Mouse (Mus musculus) heart, embryonic 14.5 days (tissue): Measurements from ENCODE around the gene Ceacam20. TPM values are rescaled to one million over a fixed set of nuclear protein-coding genes. Genes with fewer than 3 reads are reported as not detected.
"Not testable (repeated sequence)": the region's sequence is repeated elsewhere in the genome, so short reads cannot be mapped to it uniquely, and the experiment has no call there.

ENCODE experiments used
- ATAC-seq: fragments of 200-750 bp; cut with Nextera tagmentation; 2 replicates; pipeline ENCODE4 v1.8.0; 2017; ENCODE audit warnings: low read depth, moderate TSS enrichment; ENCODE audit not compliant: insufficient number of reproducible peaks, insufficient read depth, low FRiP score
- H3K27ac ChIP-seq, 2 experiments: fragments of 200-500 bp in 1 of 2; fragments of 300-500 bp in 1 of 2; sonication (generic) in 1 of 2; replicated peaks in 1 of 2; 2 replicates each; pipeline ENCODE4 v1.5.1; 2012 to 2014; ENCODE audit warnings: low read depth in 2 of 2, low read length in 2 of 2, control low read depth in 1 of 2, mild to moderate bottlenecking in 1 of 2, mixed read lengths in 1 of 2; ENCODE audit not compliant: control insufficient read depth in 1 of 2, insufficient read depth in 1 of 2
- H3K27me3 ChIP-seq: fragments of 300-500 bp; sonication (generic); 2 replicates; pipeline ENCODE4 v1.6.1; 2014; ENCODE audit warnings: mild to moderate bottlenecking, low read length, control low read depth; ENCODE audit not compliant: control insufficient read depth, insufficient read depth
- H3K36me3 ChIP-seq: fragments of 300-500 bp; sonication (generic); 2 replicates; pipeline ENCODE4 v1.6.1; 2014; ENCODE audit warnings: mild to moderate bottlenecking, control low read depth, low read length, mixed read lengths; ENCODE audit not compliant: control insufficient read depth, insufficient read depth
- H3K4me1 ChIP-seq, 2 experiments: fragments of 200-500 bp in 1 of 2; fragments of 300-500 bp in 1 of 2; sonication (generic) in 1 of 2; 2 replicates each; pipeline ENCODE4 v1.6.1; 2012 to 2014; ENCODE audit warnings: low read length in 2 of 2, control low read depth in 1 of 2, mixed read lengths in 1 of 2; ENCODE audit not compliant: control insufficient read depth in 2 of 2, insufficient read depth in 2 of 2
- H3K4me2 ChIP-seq: fragments of 300-500 bp; sonication (generic); 2 replicates; pipeline ENCODE4 v1.6.1; 2014; ENCODE audit warnings: mild to moderate bottlenecking, low read length
- H3K4me3 ChIP-seq, 2 experiments: fragments of 200-500 bp in 1 of 2; fragments of 300-500 bp in 1 of 2; sonication (generic) in 1 of 2; 2 replicates each; pipeline ENCODE4 v1.5.1; 2012 to 2014; ENCODE audit warnings: low read length in 2 of 2, mild to moderate bottlenecking in 2 of 2, control low read depth in 1 of 2, low read depth in 1 of 2, moderate library complexity in 1 of 2; ENCODE audit not compliant: control insufficient read depth in 1 of 2, insufficient read depth in 1 of 2
- H3K9ac ChIP-seq: fragments of 300-500 bp; sonication (generic); 2 replicates; pipeline ENCODE4 v1.6.1; 2014; ENCODE audit warnings: mild to moderate bottlenecking, low read length
- H3K9me3 ChIP-seq: fragments of 300-500 bp; sonication (generic); 2 replicates; pipeline ENCODE4 v1.6.1; 2016; ENCODE audit warnings: low read length, control low read depth; ENCODE audit not compliant: control insufficient read depth
- WGBS: fragments of 180-500 bp; shearing (Covaris S2); extraction: QIAGEN DNeasy Blood & Tissue Kit; methylation state at CpG from one replicate; pipeline ENCODE4 v1.1.7; 2014; 5-methylcytosine and 5-hydroxymethylcytosine counted together
- polyA plus RNA-seq: library from polyadenylated mRNA; unstranded; fragments of >200 nt; fragmentation: Nextera tagmentation; extraction: Ambion mirVana; gene quantifications from 2 replicates; pipeline ENCODE4 v1.2.1, GENCODE M21; 2014

Gene Ceacam20
- polyA plus RNA-seq, 1 experiment from 2014 or later, result not detected

DNA sequence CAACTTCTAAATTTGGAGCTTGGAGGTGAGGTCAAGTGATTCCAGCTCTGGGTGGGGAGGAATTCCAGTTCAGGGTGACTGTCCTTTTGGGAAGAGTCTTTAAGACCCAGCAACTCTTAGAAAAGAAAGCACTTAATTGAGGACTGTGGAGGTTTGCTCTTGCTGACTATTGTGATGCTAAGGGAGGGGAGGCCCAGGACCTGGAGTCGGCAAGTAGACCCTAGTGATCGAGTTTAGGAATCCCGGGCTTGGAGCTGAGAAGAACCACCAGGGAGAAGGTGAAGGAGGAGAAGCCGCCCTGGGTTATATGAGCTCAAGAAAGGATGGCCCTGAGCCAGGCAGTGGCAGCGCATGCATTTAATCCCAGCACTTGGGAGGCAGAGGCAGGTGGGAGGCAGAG is 36.7 kb upstream of the Ceacam20 start:
- H3K9ac ChIP-seq, result no peak overlapping the region
- no peaks in the 10 kb centered on the region; the same call in 1 of the 2 replicates for H3K27me3 ChIP-seq
- H3K4me3 ChIP-seq, result no peak overlapping the region
- WGBS, result 71% methylated on average over 5 of the region's 5 CpGs
- no peak overlapping the region for H3K27ac ChIP-seq
- H3K4me1 ChIP-seq, result peaks cover 17 to 18% of the 10 kb centered on the region in 2 experiments
- H3K36me3 ChIP-seq, result no peaks in the 10 kb centered on the region
- ATAC-seq, result no peak
- H3K4me2 ChIP-seq, result no peak overlapping the region
- no peaks in the 10 kb centered on the region for H3K9me3 ChIP-seq

DNA sequence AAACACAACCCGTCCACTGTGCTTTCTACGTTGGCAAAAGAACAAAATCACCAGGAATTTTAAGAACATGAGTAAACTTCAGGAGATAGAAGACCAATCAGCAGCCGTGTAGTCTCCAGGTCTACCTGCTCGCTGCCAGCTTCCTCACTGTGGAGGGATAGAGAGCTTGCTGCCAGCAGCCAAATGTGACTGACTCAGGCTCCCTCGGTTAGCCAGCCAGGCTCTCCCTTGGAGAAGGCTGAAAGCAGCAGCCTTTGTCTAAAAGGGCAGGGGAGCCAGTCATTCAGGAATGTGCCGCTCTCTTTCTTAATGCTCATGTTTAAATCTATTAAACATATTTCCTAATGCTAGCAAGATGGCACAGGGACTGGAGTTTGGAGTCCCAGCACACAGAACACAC is 34.7 kb upstream of the Ceacam20 start:
- H3K27ac ChIP-seq, H3K4me2 ChIP-seq, ATAC-seq, H3K27me3 ChIP-seq, H3K9ac ChIP-seq, H3K9me3 ChIP-seq, H3K4me3 ChIP-seq, H3K36me3 ChIP-seq: not testable (repeated sequence)
- WGBS, result 69% methylated on average over 6 of the region's 6 CpGs
- peaks cover 22 to 23% of the 10 kb centered on the region in 2 experiments for H3K4me1 ChIP-seq

GRCm38 (mm10) chr7:19932133-19932876 is 32.9 kb upstream of the Ceacam20 start:
- Histone ChIP-seq H3K4me2 (no peak overlapping the region), H3K9me3 (no peaks in the 10 kb centered on the region), H3K36me3 (no peaks in the 10 kb centered on the region), H3K9ac (no peak overlapping the region), H3K27ac (no peak overlapping the region), H3K4me1 (peaks cover 29 to 30% of the 10 kb centered on the region in 2 experiments), H3K4me3 (no peak overlapping the region), H3K27me3 (no peaks in the 10 kb centered on the region)
- no peak for ATAC-seq
- WGBS, result 15% methylated on average over 13 of the region's 13 CpGs

DNA sequence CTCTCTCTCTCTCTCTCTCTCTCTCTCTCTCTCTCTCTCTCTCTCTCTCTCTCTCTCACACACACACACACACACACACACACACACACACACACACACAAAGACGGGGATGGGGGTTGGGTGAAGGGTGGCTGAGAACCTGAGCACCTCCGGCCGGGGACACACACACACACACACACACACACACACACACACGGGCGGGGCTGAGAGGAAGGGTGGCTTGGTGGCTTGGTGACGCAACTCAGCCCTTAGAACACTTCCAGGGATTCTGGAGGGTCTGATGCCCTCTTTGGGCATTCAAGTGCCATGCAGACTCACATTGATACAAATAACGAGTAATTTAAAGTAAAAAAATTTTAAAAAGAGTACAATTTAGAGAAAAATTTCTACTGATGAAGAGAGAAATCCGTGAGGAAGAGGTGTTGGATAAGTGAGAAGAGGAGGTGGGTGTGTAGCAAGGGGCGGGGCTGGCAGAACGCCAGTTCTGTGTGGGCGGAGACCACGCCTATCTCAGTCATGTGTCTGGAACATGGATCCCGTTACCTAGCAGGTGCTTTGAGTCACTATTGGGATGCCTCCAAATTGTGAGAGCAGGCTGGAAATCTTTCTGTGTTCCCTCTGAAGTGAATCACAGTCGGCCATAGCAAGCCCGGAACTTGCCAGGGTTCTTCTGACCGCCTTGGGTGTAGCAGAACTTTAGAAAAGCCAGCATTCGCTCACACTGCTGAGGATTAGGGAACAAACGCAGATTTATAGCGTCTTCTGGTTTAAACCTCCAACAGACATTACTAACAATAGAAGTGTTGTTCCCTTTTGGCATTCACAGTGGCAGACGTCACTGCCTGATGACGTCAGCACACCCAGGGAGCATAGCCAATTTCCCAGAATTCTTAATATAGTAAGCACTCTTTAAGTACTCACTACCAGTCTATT is 32.1 kb upstream of the Ceacam20 start:
- Histone ChIP-seq H3K4me1 (peaks cover 30 to 35% of the 10 kb centered on the region in 2 experiments), H3K9ac (no peak overlapping the region), H3K27ac (peak overlapping the region; percentile 66 to 84), H3K36me3 (no peaks in the 10 kb centered on the region), H3K4me3 (peak overlapping the region; percentile 24 to 26), H3K9me3 (no peaks in the 10 kb centered on the region), H3K27me3 (no peaks in the 10 kb centered on the region), H3K4me2 (peak overlapping the region; percentile 62)
- WGBS, result 12% methylated on average over 20 of the region's 21 CpGs
- ATAC-seq, result peak; percentile 61; the same call in 1 of the 2 replicates

GRCm38 (mm10) chr7:19935171-19935751 is 30.0 kb upstream of the Ceacam20 start:
- Histone ChIP-seq H3K9ac (no peak overlapping the region), H3K4me2 (0 out of 2 replicates have a peak overlapping the region, but pooled peaks have one; percentile 3)

DNA sequence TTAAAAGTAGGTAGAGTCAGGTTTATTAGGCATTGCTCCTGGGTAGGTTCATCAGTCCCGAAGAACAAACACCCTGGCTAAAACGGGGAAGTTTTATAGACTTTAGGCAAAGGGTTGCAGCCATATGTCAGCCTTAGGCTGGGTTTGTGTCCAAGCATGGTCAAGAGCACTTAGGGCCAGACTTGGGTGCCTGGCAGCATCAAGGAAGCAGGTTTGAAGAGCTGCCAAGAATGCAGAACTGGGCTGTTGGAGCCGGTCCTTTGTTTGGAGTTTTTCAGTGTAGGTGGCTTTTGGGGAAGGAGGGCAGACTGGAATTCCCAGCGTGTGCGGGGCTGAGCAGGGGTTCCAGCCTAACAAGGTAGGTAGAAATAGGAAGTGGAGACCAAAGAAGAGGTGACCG is 29.3 kb upstream of the Ceacam20 start:
- Histone ChIP-seq H3K4me2 (0 out of 2 replicates have a peak overlapping the region, but pooled peaks have one; percentile 3), H3K27ac (peak overlapping the region; percentile 53 to 57), H3K27me3 (no peaks in the 10 kb centered on the region), H3K9me3 (no peaks in the 10 kb centered on the region), H3K4me1 (peaks cover 38 to 46% of the 10 kb centered on the region in 2 experiments), H3K9ac (no peak overlapping the region), H3K4me3 (no peak overlapping the region), H3K36me3 (no peaks in the 10 kb centered on the region)
- ATAC-seq, result no peak
- WGBS, result 59% methylated on average over 6 of the region's 6 CpGs

More at GRCm38 (mm10) chr7:19935171-19935751, 30.0 kb upstream of the Ceacam20 start:
- 44% methylated on average over 20 of the region's 20 CpGs for WGBS
- peak overlapping the region; percentile 57 to 75 for H3K27ac ChIP-seq
- H3K4me3 ChIP-seq, result no peak overlapping the region
- no peak for ATAC-seq
- no peaks in the 10 kb centered on the region for H3K36me3 ChIP-seq
- H3K27me3 ChIP-seq, result no peaks in the 10 kb centered on the region
- H3K9me3 ChIP-seq, result no peaks in the 10 kb centered on the region
- peaks cover 38 to 39% of the 10 kb centered on the region in 2 experiments for H3K4me1 ChIP-seq

DNA sequence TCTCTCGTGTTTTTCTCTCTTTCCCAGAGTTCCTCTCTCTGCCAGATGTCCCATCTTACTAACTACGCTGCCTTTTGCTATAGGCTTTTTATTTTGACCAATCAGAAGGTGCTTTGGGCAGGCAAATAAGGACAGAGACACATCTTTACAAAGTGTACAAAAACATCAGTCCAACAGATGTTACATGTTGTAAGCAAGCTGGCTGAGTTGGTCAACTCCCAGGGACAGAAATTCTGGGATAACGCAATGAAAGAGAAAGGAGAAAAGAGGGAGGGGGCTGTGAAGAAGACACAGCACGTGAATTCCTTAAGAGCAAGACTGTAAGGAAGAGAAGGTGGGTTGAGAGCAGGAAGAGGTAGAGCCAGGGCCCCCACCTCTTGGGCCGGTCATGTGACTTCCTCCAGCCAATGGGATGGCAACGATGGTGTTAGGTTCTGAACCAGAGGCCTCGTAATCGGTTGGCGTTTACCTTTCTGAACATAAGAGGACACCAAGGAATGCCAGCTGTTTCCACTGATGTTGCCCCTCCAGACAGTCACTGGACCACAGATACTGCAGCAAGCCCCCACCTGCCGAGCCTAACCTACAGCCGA is 27.9 kb upstream of the Ceacam20 start:
- no peak overlapping the region for H3K27ac ChIP-seq
- no peak overlapping the region for H3K4me2 ChIP-seq
- WGBS, result 75% methylated on average over 11 of the region's 11 CpGs
- H3K4me3 ChIP-seq, result no peak overlapping the region
- H3K27me3 ChIP-seq, result no peaks in the 10 kb centered on the region
- H3K9me3 ChIP-seq, result no peaks in the 10 kb centered on the region
- peaks cover 35 to 46% of the 10 kb centered on the region in 2 experiments for H3K4me1 ChIP-seq
- H3K36me3 ChIP-seq, result no peaks in the 10 kb centered on the region
- no peak for ATAC-seq
- H3K9ac ChIP-seq, result no peak overlapping the region
